Mouse (Mus musculus): ENCODE measurements around the gene Abhd12b. TPM values are rescaled to one million over a fixed set of nuclear protein-coding genes. Genes with fewer than 3 reads are reported as not detected.
"Not testable (repeated sequence)": the region's sequence is repeated elsewhere in the genome, so short reads cannot be mapped to it uniquely, and the experiment has no call there.

Gene Abhd12b
- total RNA-seq, 2 experiments from 2014 or later: not detected

GRCm38 (mm10) chr12:70137626-70138025, 16.3 kb upstream of the Abhd12b start:
- DNase-seq (ENCODE audit: low spot score in 2 of 2): no peak

- DNase-seq (ENCODE audit: low spot score in 2 of 2): no peak
These were observed 14.1 kb upstream of the Abhd12b start for GRCm38 (mm10) chr12:70139871-70140270.

GRCm38 (mm10) chr12:70140542-70140941, 13.4 kb upstream of the Abhd12b start:
- DNase-seq (ENCODE audit: low spot score in 2 of 2): no peak

GRCm38 (mm10) chr12:70140993-70141576, 12.9 kb upstream of the Abhd12b start:
- DNase-seq (ENCODE audit: low spot score in 2 of 2): no peak

GRCm38 (mm10) chr12:70144106-70144587, 9.8 kb upstream of the Abhd12b start:
- DNase-seq (ENCODE audit: low spot score in 2 of 2): not testable (repeated sequence)

- peak; percentile 19 to 82 for DNase-seq (ENCODE audit: low spot score in 2 of 2)
These were observed 9.1 kb upstream of the Abhd12b start for GRCm38 (mm10) chr12:70144637-70145448.

- DNase-seq (ENCODE audit: low spot score in 2 of 2): no peak
These were observed 8.4 kb upstream of the Abhd12b start for GRCm38 (mm10) chr12:70145586-70145985.

GRCm38 (mm10) chr12:70147986-70148630, 5.8 kb upstream of the Abhd12b start:
- DNase-seq (ENCODE audit: low spot score in 2 of 2): no peak

GRCm38 (mm10) chr12:70148631-70149265, 5.2 kb upstream of the Abhd12b start:
- DNase-seq (ENCODE audit: low spot score in 2 of 2): no peak

GRCm38 (mm10) chr12:70156222-70156621, 2.3 kb downstream of the Abhd12b start:
- DNase-seq (ENCODE audit: low spot score in 2 of 2): no peak

- peak in 1 of 2 experiments; percentile 10 for DNase-seq (ENCODE audit: low spot score in 2 of 2)
These were observed 3.5 kb downstream of the Abhd12b start for GRCm38 (mm10) chr12:70157292-70158066.

- DNase-seq (ENCODE audit: low spot score in 2 of 2): no peak
These were observed 7.1 kb downstream of the Abhd12b start for GRCm38 (mm10) chr12:70161057-70161456.

GRCm38 (mm10) chr12:70164741-70165140, 10.8 kb downstream of the Abhd12b start:
- DNase-seq (ENCODE audit: low spot score in 2 of 2): no peak

GRCm38 (mm10) chr12:70167950-70168349, 14.0 kb downstream of the Abhd12b start:
- DNase-seq (ENCODE audit: low spot score in 2 of 2): no peak

- DNase-seq (ENCODE audit: low spot score in 2 of 2): peak in 1 of 2 experiments; percentile 36
These were observed 16.0 kb downstream of the Abhd12b start for GRCm38 (mm10) chr12:70169969-70170368.

GRCm38 (mm10) chr12:70183507-70183906, 29.6 kb downstream of the Abhd12b start:
- not testable (repeated sequence) for DNase-seq (ENCODE audit: low spot score in 2 of 2)

GRCm38 (mm10) chr12:70184173-70184783, 30.3 kb downstream of the Abhd12b start:
- DNase-seq (ENCODE audit: low spot score in 2 of 2): no peak

- DNase-seq (ENCODE audit: low spot score in 2 of 2): peak; percentile 14 to 55
These were observed 38.4 kb downstream of the Abhd12b start for GRCm38 (mm10) chr12:70192267-70192727.

GRCm38 (mm10) chr12:70195426-70195825, 41.5 kb downstream of the Abhd12b start:
- no peak for DNase-seq (ENCODE audit: low spot score in 2 of 2)

GRCm38 (mm10) chr12:70196341-70196740, 42.4 kb downstream of the Abhd12b start:
- no peak for DNase-seq (ENCODE audit: low spot score in 2 of 2)
